ENCODE assay signal across 29 mouse cellular contexts in the genomic region with DNA sequence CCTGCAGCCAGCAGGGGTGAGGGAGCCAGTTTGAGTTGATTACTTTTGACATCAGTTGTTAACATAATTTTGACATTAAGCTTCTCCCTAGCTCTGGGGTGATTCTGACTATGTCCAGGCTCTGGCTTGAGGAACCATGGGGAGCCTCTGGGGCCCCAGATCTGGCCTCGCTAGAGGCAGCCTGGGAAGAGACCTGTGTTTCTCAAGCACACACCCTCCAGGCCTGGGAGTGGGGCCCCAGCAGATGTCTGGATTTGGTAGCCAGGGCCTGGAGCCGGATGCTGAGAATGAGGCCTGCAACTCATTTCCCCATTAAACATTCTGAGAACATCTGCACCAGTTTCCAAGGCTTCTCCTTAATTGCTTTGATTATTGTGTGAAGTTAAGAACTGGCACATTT.
DNase-seq lines count a peak whose midpoint lies in the region; ATAC-seq and TF ChIP-seq lines count a peak whose summit lies in the region.
"Had no signal": no experiment of that assay in that cellular context is flagged by ENCODE, and none has a peak within 500 bp of the region (broad histone marks: within the 10 kb centered on the region; RNA-seq: fewer than 3 reads in every experiment).

No protein-coding gene starts in this region.

- no peaks in the 10 kb centered on the region for H3K27me3 ChIP-seq in embryonic facial prominence, embryonic 11.5 days (ENCODE audit: control insufficient read depth, insufficient read depth, low read length)
- H3K27me3 ChIP-seq in embryonic facial prominence, embryonic 14.5 days (replicated peaks; ENCODE audit: control insufficient read depth, insufficient read depth, low read length), result no peaks in the 10 kb centered on the region
- H3K27me3 ChIP-seq in midbrain, embryonic 15.5 days (replicated peaks), result no peaks in the 10 kb centered on the region
- H3K27me3 ChIP-seq: embryonic facial prominence, embryonic 15.5 days; heart, embryonic 12.5 days; heart, embryonic 15.5 days; hindbrain, embryonic 13.5 days; intestine, embryonic 15.5 days had no signal

- H3K27ac ChIP-seq in embryonic facial prominence, embryonic 11.5 days (replicated peaks; ENCODE audit: low read depth, low read length), result no peak overlapping the region
- H3K27ac ChIP-seq in embryonic facial prominence, embryonic 14.5 days (replicated peaks; ENCODE audit: low read depth, low read length), result no peak overlapping the region; the same call in 1 of the 2 replicates
- H3K27ac ChIP-seq in left cerebral cortex, adult 2 months, result no peak overlapping the region
- H3K27ac ChIP-seq in midbrain, embryonic 15.5 days, result no peak overlapping the region
- H3K27ac ChIP-seq: embryonic facial prominence, embryonic 15.5 days; heart, embryonic 15.5 days; hindbrain, embryonic 10.5 days; hindbrain, embryonic 13.5 days; intestine, embryonic 15.5 days had no signal

- H3K4me1 ChIP-seq in embryonic facial prominence, embryonic 11.5 days (ENCODE audit: control insufficient read depth, insufficient read depth, low read length), result no peaks in the 10 kb centered on the region
- no peaks in the 10 kb centered on the region for H3K4me1 ChIP-seq in embryonic facial prominence, embryonic 14.5 days (ENCODE audit: control insufficient read depth, insufficient read depth, low read length)
- H3K4me1 ChIP-seq in midbrain, embryonic 15.5 days, result no peaks in the 10 kb centered on the region
- H3K4me1 ChIP-seq: hindbrain, embryonic 13.5 days had no signal

- intact Hi-C loops in left cerebral cortex, adult 2 months (cut with DNase I), result no loop called here

- WGBS in embryonic facial prominence, embryonic 11.5 days, result 67% methylated on average over 2 of the region's 2 CpGs
- 50% methylated on average over 2 of the region's 2 CpGs for WGBS in embryonic facial prominence, embryonic 14.5 days
- WGBS in midbrain, embryonic 15.5 days, result 92% methylated on average over 2 of the region's 2 CpGs

- H3K4me2 ChIP-seq in embryonic facial prominence, embryonic 11.5 days (ENCODE audit: low read depth, low read length), result no peak overlapping the region
- H3K4me2 ChIP-seq in embryonic facial prominence, embryonic 14.5 days (ENCODE audit: low read depth, low read length), result no peak overlapping the region
- no peak overlapping the region for H3K4me2 ChIP-seq in midbrain, embryonic 15.5 days
- H3K4me2 ChIP-seq: embryonic facial prominence, embryonic 15.5 days; heart, embryonic 12.5 days; heart, embryonic 15.5 days; hindbrain, embryonic 13.5 days; intestine, embryonic 15.5 days had no signal

- no peak for ATAC-seq in embryonic facial prominence, embryonic 11.5 days (replicated peaks; ENCODE audit: insufficient number of reproducible peaks, low FRiP score, low TSS enrichment, low read depth)
- peak; percentile 50; the same call in 1 of the 2 replicates for ATAC-seq in embryonic facial prominence, embryonic 14.5 days (ENCODE audit: low read depth)
- no peak for ATAC-seq in midbrain, embryonic 15.5 days (replicated peaks)
- ATAC-seq: CD4-positive, CD25-positive, alpha-beta regulatory T cell, adult 4 months; forebrain, embryonic 14.5 days; forebrain, postnatal 0 days; hindbrain, embryonic 16.5 days; intestine, embryonic 15.5 days had no signal

- H3K36me3 ChIP-seq in embryonic facial prominence, embryonic 11.5 days (replicated peaks; ENCODE audit: control insufficient read depth, insufficient read depth, low read depth, low read length), result no peaks in the 10 kb centered on the region; the same call in none of the 2 replicates
- peaks cover 38% of the 10 kb centered on the region for H3K36me3 ChIP-seq in embryonic facial prominence, embryonic 14.5 days (ENCODE audit: control insufficient read depth, insufficient read depth, low read length)
- 0 out of 2 replicates have a peak, but pooled peaks cover 5% of the 10 kb centered on the region for H3K36me3 ChIP-seq in midbrain, embryonic 15.5 days (replicated peaks)

- H3K9me3 ChIP-seq in embryonic facial prominence, embryonic 11.5 days (replicated peaks; ENCODE audit: control insufficient read depth, low read length), result no peaks in the 10 kb centered on the region
- peaks cover 32% of the 10 kb centered on the region for H3K9me3 ChIP-seq in embryonic facial prominence, embryonic 14.5 days (ENCODE audit: control insufficient read depth, low read length)
- H3K9me3 ChIP-seq in midbrain, embryonic 15.5 days, result 0 out of 2 replicates have a peak, but pooled peaks cover 5% of the 10 kb centered on the region

- H3K4me3 ChIP-seq in embryonic facial prominence, embryonic 11.5 days (ENCODE audit: low read depth, low read length), result no peak overlapping the region
- H3K4me3 ChIP-seq in embryonic facial prominence, embryonic 14.5 days (ENCODE audit: low read depth, low read length), result no peak overlapping the region
- no peak overlapping the region for H3K4me3 ChIP-seq in left cerebral cortex, adult 2 months
- H3K4me3 ChIP-seq in midbrain, embryonic 15.5 days, result no peak overlapping the region
- H3K4me3 ChIP-seq: embryonic facial prominence, embryonic 15.5 days; heart, embryonic 12.5 days; heart, embryonic 15.5 days; hindbrain, embryonic 10.5 days; hindbrain, embryonic 13.5 days; intestine, embryonic 15.5 days had no signal

- no peak overlapping the region for H3K9ac ChIP-seq in embryonic facial prominence, embryonic 11.5 days (replicated peaks; ENCODE audit: low read length)
- H3K9ac ChIP-seq in embryonic facial prominence, embryonic 14.5 days (ENCODE audit: low read depth, low read length), result no peak overlapping the region
- H3K9ac ChIP-seq in midbrain, embryonic 15.5 days, result no peak overlapping the region
- H3K9ac ChIP-seq: embryonic facial prominence, embryonic 15.5 days; forebrain, postnatal 0 days; heart, embryonic 12.5 days; heart, embryonic 15.5 days; hindbrain, embryonic 13.5 days; intestine, embryonic 15.5 days had no signal

- no peak for TF ChIP-seq CTCF in left cerebral cortex, adult 2 months (IDR thresholded peaks at IDR 0.05)

- peak; percentile 45 for DNase-seq in gastrocnemius, postnatal 25 days
- no peak for DNase-seq in gastrocnemius, adult 18-20 months (ENCODE audit: low spot score)
- peak; percentile 45 for DNase-seq in embryonic facial prominence, embryonic 11.5 days (ENCODE audit: low spot score)
- peak; percentile 66 for DNase-seq in embryonic facial prominence, embryonic 14.5 days (ENCODE audit: low spot score)
- DNase-seq in retina, postnatal 1 day, result peak; percentile 11
- no peak for DNase-seq in left cerebral cortex, adult 2 months (ENCODE audit: extremely low spot score in 1 of 2, low spot score in 2 of 2)
- DNase-seq: adrenal gland, adult 2 months; adrenal gland, postnatal 14 days; cerebellum, adult 11-12 months; cerebellum, adult 8-10 months; cerebellum, postnatal 10 days; cerebellum, postnatal 36 days; embryo, embryonic 11 days; forebrain, postnatal 0 days; gastrocnemius, postnatal 36 days; heart, postnatal 10 days; heart, postnatal 36 days; kidney, adult 11 months; kidney, adult 8-10 months had no signal

Comparison
In these comparisons a context has a peak if more than half of its experiments do, and no peak if none do; other contexts are left out.
1. DNase-seq: peak in gastrocnemius, postnatal 25 days (single experiment), embryonic facial prominence, embryonic 11.5 days (single experiment), embryonic facial prominence, embryonic 14.5 days (single experiment) and retina, postnatal 1 day (single experiment); none in gastrocnemius, adult 18-20 months (single experiment) and left cerebral cortex, adult 2 months (0 of 2).